Mouse (Mus musculus) MEL (cell line): ENCODE results near the gene Focad. TPM values are rescaled to one million over a fixed set of nuclear protein-coding genes. Genes with fewer than 3 reads are reported as not detected.

ENCODE experiments used
- DNase-seq: peaks from one replicate; pipeline ENCODE4 v3.0.0; 2011; ENCODE audit warnings: low read depth, low spot score
- H3K27ac ChIP-seq: 2 replicates; pipeline ENCODE4 v1.5.1; 2012; ENCODE audit warnings: low read depth, mild to moderate bottlenecking, control low read depth, low read length, moderate library complexity; ENCODE audit not compliant: control insufficient read depth
- H3K27me3 ChIP-seq, 2 experiments: fragments of 150-350 bp in 1 of 2; sonication (generic) in 1 of 2; 2 replicates each; pipeline ENCODE4 v1.6.1; 2012; ENCODE audit warnings: low read length in 2 of 2, mild to moderate bottlenecking in 2 of 2, improper control_type of control experiment in 1 of 2, moderate library complexity in 1 of 2; ENCODE audit not compliant: insufficient read depth in 2 of 2, control insufficient read depth in 1 of 2
- H3K36me3 ChIP-seq, 2 experiments: 2 replicates each; pipeline ENCODE4 v1.6.1; 2012 to 2014; ENCODE audit warnings: low read length in 2 of 2, improper control_type of control experiment in 1 of 2, inconsistent platforms in 1 of 2, mild to moderate bottlenecking in 1 of 2; ENCODE audit not compliant: insufficient read depth in 2 of 2, control insufficient read depth in 1 of 2
- H3K4me1 ChIP-seq, 2 experiments: fragments of 150-350 bp in 1 of 2; sonication (generic) in 1 of 2; 2 replicates each; pipeline ENCODE4 v1.6.1; 2012; ENCODE audit warnings: low read length in 2 of 2, improper control_type of control experiment in 1 of 2, mild to moderate bottlenecking in 1 of 2; ENCODE audit not compliant: insufficient read depth in 2 of 2, control insufficient read depth in 1 of 2
- H3K4me3 ChIP-seq, 2 experiments: fragments of 150-350 bp in 1 of 2; sonication (generic) in 1 of 2; 2 replicates each; pipeline ENCODE4 v1.5.1; 2012; ENCODE audit warnings: low read depth in 2 of 2, low read length in 2 of 2, mild to moderate bottlenecking in 2 of 2, moderate library complexity in 2 of 2, control low read depth in 1 of 2, improper control_type of control experiment in 1 of 2; ENCODE audit not compliant: control insufficient read depth in 1 of 2, insufficient read depth in 1 of 2
- H3K79me2 ChIP-seq: 2 replicates; pipeline ENCODE4 v1.6.1; 2012; ENCODE audit warnings: mild to moderate bottlenecking, low read length, moderate library complexity; ENCODE audit not compliant: control insufficient read depth, poor library complexity, insufficient read depth
- H3K9ac ChIP-seq: 2 replicates; pipeline ENCODE4 v1.6.1; 2012; ENCODE audit warnings: low read depth, mild to moderate bottlenecking, control low read depth, low read length, moderate library complexity; ENCODE audit not compliant: control insufficient read depth, poor library complexity, severe bottlenecking
- H3K9me3 ChIP-seq: fragments of 150-350 bp; sonication (generic); replicated peaks from 2 replicates; pipeline ENCODE4 v1.6.1; 2012; ENCODE audit warnings: mild to moderate bottlenecking, low read length, improper control_type of control experiment, moderate library complexity; ENCODE audit not compliant: insufficient read depth
- BHLHE40 ChIP-seq: IDR thresholded peaks from 2 replicates; pipeline ENCODE4 v1.6.1; 2012; ENCODE audit warnings: low read depth, mild to moderate bottlenecking, inconsistent platforms, low read length, improper control_type of control experiment, borderline replicate concordance
- E2F4 ChIP-seq: IDR thresholded peaks from 2 replicates; pipeline ENCODE4 v1.6.1; 2011; ENCODE audit warnings: low read depth, low read length, improper control_type of control experiment, borderline replicate concordance
- ELF1 ChIP-seq: IDR thresholded peaks from 2 replicates; pipeline ENCODE4 v1.6.1; 2014; ENCODE audit warnings: low read depth, mild to moderate bottlenecking, inconsistent platforms, low read length, improper control_type of control experiment, moderate library complexity
- GATA1 ChIP-seq: IDR thresholded peaks from 2 replicates; pipeline ENCODE4 v1.6.1; 2011; ENCODE audit warnings: low read depth, low read length, improper control_type of control experiment
- KAT2A ChIP-seq: conservative IDR thresholded peaks from 2 replicates; pipeline ENCODE4 v1.6.1; 2012; ENCODE audit warnings: low read depth, low read length, improper control_type of control experiment, inconsistent platforms
- MAFK ChIP-seq: IDR thresholded peaks from 2 replicates; pipeline ENCODE4 v1.6.1; 2011; ENCODE audit warnings: low read depth, mild to moderate bottlenecking, low read length, improper control_type of control experiment, borderline replicate concordance
- MAX ChIP-seq: IDR thresholded peaks from 2 replicates; pipeline ENCODE4 v1.6.1; 2011; ENCODE audit warnings: low read length, improper control_type of control experiment
- MAZ ChIP-seq: IDR thresholded peaks from 2 replicates; pipeline ENCODE4 v1.6.1; 2012; ENCODE audit warnings: low read depth, mild to moderate bottlenecking, inconsistent platforms, low read length, improper control_type of control experiment
- NELFE ChIP-seq: IDR thresholded peaks from 2 replicates; pipeline ENCODE4 v1.6.1; 2011; ENCODE audit warnings: low read depth, low read length, improper control_type of control experiment
- POLR2A ChIP-seq, 2 experiments: IDR thresholded peaks; 2 replicates each; pipeline ENCODE4 v1.6.1; 2011 to 2012; ENCODE audit warnings: low read length in 2 of 2, mild to moderate bottlenecking in 2 of 2, control low read depth in 1 of 2, improper control_type of control experiment in 1 of 2, low read depth in 1 of 2, moderate library complexity in 1 of 2; ENCODE audit not compliant: control insufficient read depth in 1 of 2, insufficient read depth in 1 of 2, poor library complexity in 1 of 2
- POLR2AphosphoS2 ChIP-seq: IDR thresholded peaks from 2 replicates; pipeline ENCODE4 v1.6.1; 2011; ENCODE audit warnings: low read length, improper control_type of control experiment
- RAD21 ChIP-seq: IDR thresholded peaks from 2 replicates; pipeline ENCODE4 v1.6.1; 2011; ENCODE audit warnings: mild to moderate bottlenecking, low read depth, low read length, improper control_type of control experiment
- RCOR1 ChIP-seq: IDR thresholded peaks from 2 replicates; pipeline ENCODE4 v1.6.1; 2012; ENCODE audit warnings: low read depth, mild to moderate bottlenecking, inconsistent platforms, low read length, improper control_type of control experiment
- TAL1 ChIP-seq: IDR thresholded peaks from 2 replicates; pipeline ENCODE4 v1.6.1; 2012; ENCODE audit warnings: mild to moderate bottlenecking, inconsistent platforms, low read length, moderate library complexity, mixed read lengths
- TBP ChIP-seq: IDR thresholded peaks from 2 replicates; pipeline ENCODE4 v1.8.0; 2011; ENCODE audit warnings: low read depth, low read length, improper control_type of control experiment
- UBTF ChIP-seq: IDR thresholded peaks from 2 replicates; pipeline ENCODE4 v1.6.1; 2012; ENCODE audit warnings: low read depth, mild to moderate bottlenecking, inconsistent platforms, low read length, improper control_type of control experiment, moderate library complexity, borderline replicate concordance; ENCODE audit not compliant: insufficient read depth
- USF2 ChIP-seq, 2 experiments: IDR thresholded peaks; 2 replicates each; pipeline ENCODE4 v1.6.1; 2011 to 2012; ENCODE audit warnings: improper control_type of control experiment in 2 of 2, low read length in 2 of 2, borderline replicate concordance in 1 of 2, inconsistent platforms in 1 of 2, low read depth in 1 of 2, mild to moderate bottlenecking in 1 of 2; ENCODE audit not compliant: insufficient read depth in 1 of 2
- ZC3H11A ChIP-seq: IDR thresholded peaks from 2 replicates; pipeline ENCODE4 v1.6.1; 2012; ENCODE audit warnings: low read depth, mild to moderate bottlenecking, inconsistent platforms, low read length, improper control_type of control experiment
- ZKSCAN1 ChIP-seq: IDR thresholded peaks from 2 replicates; pipeline ENCODE4 v1.6.1; 2012; ENCODE audit warnings: low read depth, mild to moderate bottlenecking, inconsistent platforms, low read length, improper control_type of control experiment, moderate library complexity
- ZMIZ1 ChIP-seq: IDR thresholded peaks from 2 replicates; pipeline ENCODE4 v1.6.1; 2012; ENCODE audit warnings: low read depth, mild to moderate bottlenecking, inconsistent platforms, low read length, improper control_type of control experiment, moderate library complexity
- ZNF384 ChIP-seq: IDR thresholded peaks from 2 replicates; pipeline ENCODE4 v1.6.1; 2012; ENCODE audit warnings: low read depth, mild to moderate bottlenecking, inconsistent platforms, low read length, improper control_type of control experiment
- polyA plus RNA-seq, 2 experiments: library from polyadenylated mRNA; stranded (reverse) in 1 of 2; unstranded in 1 of 2; fragments of >175 nt in 1 of 2; fragments of >200 nt in 1 of 2; gene quantifications; 2 replicates each; pipeline versions ENCODE4 v1.2.1 to v1.2.4; 2012; ENCODE audit warnings: low replicate concordance in 2 of 2, low read depth in 1 of 2; ENCODE audit not compliant: insufficient read length in 2 of 2, insufficient read depth in 1 of 2, missing spikeins in 1 of 2
- total RNA-seq: library from RNA; depleted of rRNA; stranded (reverse); fragments of 300-350 nt; gene quantifications from 2 replicates; pipeline ENCODE4 v1.2.3, GENCODE M21; 2012

Focad gene
- total and polyA plus RNA-seq, 3 experiments, result 17.8 to 19.7 TPM; not detected in 1

DNA sequence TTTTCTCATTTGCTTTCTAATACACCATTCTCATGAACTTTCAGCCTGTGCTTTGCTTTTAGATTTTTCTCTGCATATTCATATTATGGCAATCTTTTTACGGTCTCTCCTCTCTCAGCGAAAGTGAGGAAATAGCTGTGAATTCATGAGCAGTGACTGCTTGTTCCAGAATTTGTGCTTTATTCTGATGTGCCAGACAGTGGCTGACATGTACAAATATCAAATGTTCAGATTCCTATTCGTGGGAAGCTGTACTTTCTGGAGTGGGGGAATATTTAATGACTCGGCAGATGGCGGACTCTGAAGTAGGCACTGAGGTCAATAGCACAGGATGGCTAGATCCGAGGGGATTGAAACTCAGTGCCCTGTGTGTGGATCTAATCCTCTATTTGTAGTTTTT, 65.3 kb downstream of the Focad start:
- no peak for TF ChIP-seq RAD21
- no peak for TF ChIP-seq MAX
- no peak for TF ChIP-seq MAZ

DNA sequence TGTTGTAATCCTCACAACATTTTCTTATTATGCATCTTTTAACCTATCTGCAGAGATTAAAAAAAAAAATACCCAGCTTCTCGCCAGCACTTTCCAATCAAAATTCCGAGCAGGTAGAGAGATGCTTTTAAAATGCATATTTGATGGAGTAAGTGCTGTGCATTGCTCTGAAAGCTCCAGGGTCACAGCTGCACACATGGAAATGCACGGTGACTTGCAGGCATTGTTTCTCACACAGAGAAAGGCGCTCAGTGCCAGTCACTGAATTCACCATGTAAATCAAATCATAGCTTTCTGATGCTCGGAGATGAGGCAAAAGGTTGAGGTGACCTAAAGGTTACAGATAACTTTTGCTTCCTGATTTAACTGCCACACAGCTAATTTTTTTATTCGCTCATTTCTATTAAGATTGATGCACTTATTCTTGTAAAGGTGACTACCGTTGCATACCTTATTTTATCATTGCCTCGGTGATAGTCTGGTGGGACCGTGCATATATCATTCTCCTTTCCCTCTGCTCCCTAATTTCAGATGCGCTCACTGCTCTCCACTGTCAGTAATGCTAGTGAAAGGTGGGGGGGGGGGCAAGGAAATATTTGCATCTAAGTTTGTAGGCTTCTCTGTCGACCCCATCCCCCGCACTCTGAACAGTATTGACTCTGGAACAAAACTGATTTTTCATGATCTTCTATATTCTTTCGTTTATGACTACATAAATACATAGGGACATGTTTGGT, 69.2 kb downstream of the Focad start:
- Histone ChIP-seq H3K27me3 (no peaks in the 10 kb centered on the region), H3K9me3 (no peaks in the 10 kb centered on the region), H3K79me2 (no peaks in the 10 kb centered on the region), H3K9ac (no peak overlapping the region), H3K4me3 (no peak overlapping the region), H3K4me1 (peaks cover 2 to 5% of the 10 kb centered on the region in 2 experiments; a peak in 1 of 4 replicates), H3K36me3 (peaks cover 0 to 7% of the 10 kb centered on the region in 2 experiments; a peak in 3 of 4 replicates), H3K27ac (no peak overlapping the region)
- TF ChIP-seq POLR2A (IDR thresholded peaks at IDR 0.05; ENCODE audit: control insufficient read depth in 1 of 2, insufficient read depth in 1 of 2, low read depth in 1 of 2, low read length in 2 of 2, poor library complexity in 1 of 2) (no peak), ZNF384 (no peak), KAT2A (no peak), POLR2AphosphoS2 (no peak)
- DNase-seq, result no peak

More for the DNA sequence above, 65.3 kb downstream of the Focad start:
- Histone ChIP-seq H3K9me3 (no peaks in the 10 kb centered on the region), H3K27me3 (no peaks in the 10 kb centered on the region), H3K36me3 (no peaks in the 10 kb centered on the region; a peak in 1 of 4 replicates), H3K4me1 (no peaks in the 10 kb centered on the region), H3K79me2 (no peaks in the 10 kb centered on the region), H3K4me3 (no peak overlapping the region), H3K27ac (no peak overlapping the region), H3K9ac (no peak overlapping the region)
- no peak for DNase-seq

DNA sequence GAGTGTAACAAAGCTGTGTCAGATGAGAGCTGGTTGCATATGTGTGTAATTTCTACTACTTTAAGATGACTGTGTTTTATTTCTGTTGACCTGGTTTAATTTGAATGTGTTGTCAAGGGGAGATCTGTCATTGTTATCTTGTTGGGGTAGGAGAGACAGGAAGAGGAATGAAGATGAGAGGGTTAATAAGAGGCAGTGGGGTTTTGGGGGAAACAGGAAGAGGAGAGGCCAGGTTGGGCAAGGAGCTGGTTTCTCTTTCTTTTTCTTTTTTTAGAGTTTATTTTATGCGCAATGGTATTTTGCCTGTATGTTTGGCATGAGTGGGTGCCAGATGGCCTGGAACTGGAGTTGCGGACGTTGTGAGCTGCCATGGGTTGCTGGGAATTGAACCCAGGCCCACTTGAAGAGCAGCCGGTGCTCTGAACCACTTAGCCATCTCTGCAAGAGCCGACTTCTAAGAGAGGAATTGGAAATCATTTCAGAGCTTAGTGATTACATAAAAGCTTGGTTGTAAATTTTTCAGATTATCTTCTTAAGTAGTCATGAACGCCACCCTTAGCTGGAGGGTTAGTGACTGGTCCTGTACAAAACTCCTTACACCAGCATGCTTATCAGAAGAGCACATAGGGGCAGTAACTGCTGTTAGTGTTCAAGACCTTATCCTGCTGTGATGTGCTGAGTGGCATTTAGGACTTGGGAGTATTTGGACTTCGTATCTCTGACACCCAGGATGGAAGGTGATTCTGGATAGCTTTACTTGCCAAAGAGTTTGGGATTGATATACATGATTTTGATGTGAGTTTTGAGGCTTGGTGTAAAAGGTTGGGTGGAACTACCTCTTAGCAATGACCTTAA, 72.8 kb downstream of the Focad start:
- Histone ChIP-seq H3K36me3 (peaks cover 0 to 7% of the 10 kb centered on the region in 2 experiments; a peak in 2 of 4 replicates), H3K4me1 (peaks cover 2 to 5% of the 10 kb centered on the region in 2 experiments; a peak in 1 of 4 replicates), H3K79me2 (no peaks in the 10 kb centered on the region), H3K27me3 (no peaks in the 10 kb centered on the region)
- TF ChIP-seq ZNF384 (no peak), RCOR1 (no peak), TAL1 (no peak), E2F4 (no peak), GATA1 (no peak), ZKSCAN1 (no peak), USF2 (IDR thresholded peaks at IDR 0.05; ENCODE audit: borderline replicate concordance in 1 of 2, insufficient read depth in 1 of 2, low read depth in 1 of 2, low read length in 2 of 2) (no peak), MAFK (no peak), ELF1 (no peak), POLR2A (IDR thresholded peaks at IDR 0.05; ENCODE audit: control insufficient read depth in 1 of 2, insufficient read depth in 1 of 2, low read depth in 1 of 2, low read length in 2 of 2, poor library complexity in 1 of 2) (no peak), ZMIZ1 (no peak), POLR2AphosphoS2 (no peak), TBP (no peak), NELFE (no peak), BHLHE40 (no peak), UBTF (no peak), ZC3H11A (no peak)
- TF ChIP-seq, all 39 proteins: peak for 0
- Histone ChIP-seq H3K27ac (no peak overlapping the region), H3K9me3 (no peaks in the 10 kb centered on the region), H3K9ac (no peak overlapping the region), H3K4me3 (no peak overlapping the region)
- peak; percentile 18 for DNase-seq
